In genomic region chr12:108918753-108919152, GRCm38 (mm10) we compare ENCODE assay signal across 10 mouse cellular contexts.
"Had no signal": no experiment of that assay in that cellular context is flagged by ENCODE, and none has a peak within 500 bp of the region (broad histone marks: within the 10 kb centered on the region; RNA-seq: fewer than 3 reads in every experiment).

No protein-coding gene starts in this region.

- H3K4me2 ChIP-seq: midbrain, embryonic 12.5 days had no signal

- H3K36me3 ChIP-seq: limb, embryonic 12.5 days; midbrain, embryonic 12.5 days had no signal

- ATAC-seq: midbrain, embryonic 16.5 days had no signal

- DNase-seq: kidney, postnatal 10 days; lung, adult 18-20 months; lung, postnatal 36 days; right cerebral cortex, postnatal 14 days; thymus, postnatal 36 days had no signal

- H3K9me3 ChIP-seq: limb, embryonic 12.5 days; midbrain, embryonic 12.5 days had no signal

- H3K27ac ChIP-seq: left cerebral cortex, adult 2 months; liver, embryonic 14.5 days had no signal

- H3K4me3 ChIP-seq: left cerebral cortex, adult 2 months; limb, embryonic 12.5 days; midbrain, embryonic 12.5 days had no signal

- H3K27me3 ChIP-seq: limb, embryonic 12.5 days had no signal

- H3K9ac ChIP-seq: limb, embryonic 12.5 days; liver, embryonic 14.5 days had no signal
